Mouse (Mus musculus) liver, embryonic 15.5 days (tissue): ENCODE data around the gene Fank1. TPM values are rescaled to one million over a fixed set of nuclear protein-coding genes. Genes with fewer than 3 reads are reported as not detected.

Experiments
- polyA plus RNA-seq: library from polyadenylated mRNA; unstranded; fragments of >200 nt; fragmentation: Nextera tagmentation; extraction: Ambion mirVana; gene quantifications from 2 replicates; pipeline ENCODE4 v1.2.1, GENCODE M21; 2015

The Fank1 gene
- polyA plus RNA-seq, 1 experiment from 2014 or later: not detected

Other genes with a start within 250 kb of the Fank1 start
- not detected in 2 replicates for gene Tex36, start 174.7 kb upstream of the Fank1 start, polyA plus RNA-seq
- gene Edrf1, start 139.3 kb upstream of the Fank1 start, polyA plus RNA-seq: 8.3 and 11.4 TPM in 2 replicates
- not detected in 2 replicates for gene Mmp21, start 96.8 kb upstream of the Fank1 start, polyA plus RNA-seq
- gene Bccip, start 67.5 kb upstream of the Fank1 start, polyA plus RNA-seq: 72.0 and 74.4 TPM in 2 replicates
- gene Uros, start 66.8 kb upstream of the Fank1 start, polyA plus RNA-seq: 175 and 179 TPM in 2 replicates
- gene Dhx32, start 5.9 kb downstream of the Fank1 start, polyA plus RNA-seq: 10.7 and 11.2 TPM in 2 replicates